Mouse (Mus musculus): ENCODE results near the gene Orai3. TPM values are rescaled to one million over a fixed set of nuclear protein-coding genes. Genes with fewer than 3 reads are reported as not detected.

Gene Orai3
- polyA plus RNA-seq, 1 experiment from 2014 or later = 16.1 TPM

- DNase-seq (ENCODE audit: low spot score) = no peak
Observed at GRCm38 (mm10) chr7:127823236-127824171, 53.9 kb downstream of the Orai3 start.

GRCm38 (mm10) chr7:127824176-127824871 is 54.7 kb downstream of the Orai3 start, which contains the start of the genes Stx4a and Stx1b:
Gene Stx4a (plus strand): TSS chr7:127824294.
Gene Stx1b (minus strand): TSS chr7:127824549.
- DNase-seq (ENCODE audit: low spot score) = no peak

Other genes with a start within 250 kb of the Orai3 start
- gene Tmem265, start 208.4 kb upstream of the Orai3 start, polyA plus RNA-seq (2015; fragmentation: Nextera tagmentation; extraction: Ambion mirVana) = 10.8 and 16.1 TPM in 2 replicates
- 55.2 and 62.1 TPM in 2 replicates for gene Phkg2, start 196.5 kb upstream of the Orai3 start, polyA plus RNA-seq (2015; fragmentation: Nextera tagmentation; extraction: Ambion mirVana)
- 2.8 and 3.5 TPM in 2 replicates for gene Ccdc189, start 181.2 kb upstream of the Orai3 start, polyA plus RNA-seq (2015; fragmentation: Nextera tagmentation; extraction: Ambion mirVana)
- gene Rnf40, start 181.0 kb upstream of the Orai3 start, polyA plus RNA-seq (2015; fragmentation: Nextera tagmentation; extraction: Ambion mirVana) = 42.5 and 44.3 TPM in 2 replicates
- gene Zfp629, start 154.0 kb upstream of the Orai3 start, polyA plus RNA-seq (2015; fragmentation: Nextera tagmentation; extraction: Ambion mirVana) = 6.6 and 7.0 TPM in 2 replicates
- 98.1 and 112 TPM in 2 replicates for gene Bcl7c, start 60.9 kb upstream of the Orai3 start, polyA plus RNA-seq (2015; fragmentation: Nextera tagmentation; extraction: Ambion mirVana)
- 13.1 and 13.5 TPM in 2 replicates for gene Ctf1, start 57.1 kb upstream of the Orai3 start, polyA plus RNA-seq (2015; fragmentation: Nextera tagmentation; extraction: Ambion mirVana)
- gene Ctf2, start 37.6 kb upstream of the Orai3 start, polyA plus RNA-seq (2015; fragmentation: Nextera tagmentation; extraction: Ambion mirVana) = 0.06 TPM in 1 of 2 replicates, not detected in the other
- gene Fbxl19, start 25.3 kb upstream of the Orai3 start, polyA plus RNA-seq (2015; fragmentation: Nextera tagmentation; extraction: Ambion mirVana) = 1.6 and 1.7 TPM in 2 replicates
- 18.2 and 21.1 TPM in 2 replicates for gene Setd1a, start 6.9 kb downstream of the Orai3 start, polyA plus RNA-seq (2015; fragmentation: Nextera tagmentation; extraction: Ambion mirVana)
- gene Gm49388, start 15.8 kb downstream of the Orai3 start, polyA plus RNA-seq (2015; fragmentation: Nextera tagmentation; extraction: Ambion mirVana) = not detected in 2 replicates
- 8.7 and 10.4 TPM in 2 replicates for gene Hsd3b7, start 30.8 kb downstream of the Orai3 start, polyA plus RNA-seq (2015; fragmentation: Nextera tagmentation; extraction: Ambion mirVana)
- 48.9 and 50.5 TPM in 2 replicates for gene Stx4a, start 54.5 kb downstream of the Orai3 start, polyA plus RNA-seq (2015; fragmentation: Nextera tagmentation; extraction: Ambion mirVana)
- gene Stx1b, start 54.7 kb downstream of the Orai3 start, polyA plus RNA-seq (2015; fragmentation: Nextera tagmentation; extraction: Ambion mirVana) = 0.19 and 0.49 TPM in 2 replicates
- gene Zfp646, start 106.4 kb downstream of the Orai3 start, polyA plus RNA-seq (2015; fragmentation: Nextera tagmentation; extraction: Ambion mirVana) = 12.9 and 13.8 TPM in 2 replicates
- 22.0 and 26.2 TPM in 2 replicates for gene Zfp668, start 107.0 kb downstream of the Orai3 start, polyA plus RNA-seq (2015; fragmentation: Nextera tagmentation; extraction: Ambion mirVana)
- gene Prss53, start 121.2 kb downstream of the Orai3 start, polyA plus RNA-seq (2015; fragmentation: Nextera tagmentation; extraction: Ambion mirVana) = 0.39 and 0.57 TPM in 2 replicates
- not detected in 2 replicates for gene Gm21974, start 125.6 kb downstream of the Orai3 start, polyA plus RNA-seq (2015; fragmentation: Nextera tagmentation; extraction: Ambion mirVana)
- gene Vkorc1, start 125.8 kb downstream of the Orai3 start, polyA plus RNA-seq (2015; fragmentation: Nextera tagmentation; extraction: Ambion mirVana) = 47.0 and 54.5 TPM in 2 replicates
- gene Bckdk, start 134.3 kb downstream of the Orai3 start, polyA plus RNA-seq (2015; fragmentation: Nextera tagmentation; extraction: Ambion mirVana) = 80.5 and 87.0 TPM in 2 replicates
- 40.7 and 43.0 TPM in 2 replicates for gene Kat8, start 142.7 kb downstream of the Orai3 start, polyA plus RNA-seq (2015; fragmentation: Nextera tagmentation; extraction: Ambion mirVana)
- 2.9 and 3.3 TPM in 2 replicates for gene Prss8, start 160.3 kb downstream of the Orai3 start, polyA plus RNA-seq (2015; fragmentation: Nextera tagmentation; extraction: Ambion mirVana)
- gene Prss36, start 176.9 kb downstream of the Orai3 start, polyA plus RNA-seq (2015; fragmentation: Nextera tagmentation; extraction: Ambion mirVana) = 7.8 and 11.1 TPM in 2 replicates
- 178 and 286 TPM in 2 replicates for gene Fus, start 197.6 kb downstream of the Orai3 start, polyA plus RNA-seq (2015; fragmentation: Nextera tagmentation; extraction: Ambion mirVana)
- 372 and 387 TPM in 2 replicates for gene Pycard, start 224.1 kb downstream of the Orai3 start, polyA plus RNA-seq (2015; fragmentation: Nextera tagmentation; extraction: Ambion mirVana)
- gene Trim72, start 234.1 kb downstream of the Orai3 start, polyA plus RNA-seq (2015; fragmentation: Nextera tagmentation; extraction: Ambion mirVana) = not detected in 2 replicates

Data from thymus, postnatal 0 days (tissue).